Comparison of ENCODE assay signal across 9 mouse cellular contexts in genomic region chr2:30933917-30934450, GRCm38 (mm10). TPM values are rescaled to one million over a fixed set of nuclear protein-coding genes. Genes with fewer than 3 reads are reported as not detected.
DNase-seq lines count a peak whose midpoint lies in the region; ATAC-seq lines count a peak whose summit lies in the region.
"Had no signal": no experiment of that assay in that cellular context is flagged by ENCODE, and none has a peak within 500 bp of the region (broad histone marks: within the 10 kb centered on the region; RNA-seq: fewer than 3 reads in every experiment).

No protein-coding gene starts in this region.

- peaks cover 10% of the 10 kb centered on the region for H3K4me1 ChIP-seq in intestine, embryonic 14.5 days (replicated peaks; ENCODE audit: control insufficient read depth, insufficient read depth, low read length)
- H3K4me1 ChIP-seq in intestine, embryonic 16.5 days (ENCODE audit: control insufficient read depth, insufficient read depth, low read length), result peaks cover 9% of the 10 kb centered on the region
- H3K4me1 ChIP-seq in midbrain, embryonic 13.5 days (replicated peaks), result peaks cover 15% of the 10 kb centered on the region

- DNase-seq in intestine, embryonic 14.5 days (ENCODE audit: low spot score), result peak; percentile 84
- DNase-seq in embryo, embryonic 10.5 days (ENCODE audit: low spot score), result peak; percentile 91
- peak; percentile 58 to 75 for DNase-seq in heart, adult 9 months (ENCODE audit: low spot score in 2 of 2)
- DNase-seq in layer of hippocampus, postnatal 10 days (ENCODE audit: low spot score in 2 of 2), result peak; percentile 83 to 87
- DNase-seq in spleen, postnatal 4 days (ENCODE audit: low spot score in 2 of 2), result peak; percentile 71 to 87

- no peak overlapping the region for H3K4me2 ChIP-seq in intestine, embryonic 14.5 days (ENCODE audit: low read length)
- no peak overlapping the region for H3K4me2 ChIP-seq in intestine, embryonic 16.5 days (ENCODE audit: low read depth, low read length)
- no peak overlapping the region for H3K4me2 ChIP-seq in midbrain, embryonic 13.5 days (replicated peaks)

- no peak overlapping the region for H3K27ac ChIP-seq in intestine, embryonic 14.5 days (ENCODE audit: low read depth)
- no peak overlapping the region for H3K27ac ChIP-seq in intestine, embryonic 16.5 days (ENCODE audit: low read length)
- H3K27ac ChIP-seq in midbrain, embryonic 13.5 days, result no peak overlapping the region

- ATAC-seq in intestine, embryonic 14.5 days (replicated peaks; ENCODE audit: low FRiP score, low TSS enrichment, low read depth), result no peak
- no peak for ATAC-seq in intestine, embryonic 16.5 days
- peak; percentile 40 for ATAC-seq in activated CD4-positive, CD25-positive, alpha-beta regulatory T cell, adult 4 months
- ATAC-seq in midbrain, embryonic 13.5 days, result 0 out of 2 replicates have a peak, but pooled peaks have one; percentile 32

- H3K36me3 ChIP-seq in intestine, embryonic 14.5 days (ENCODE audit: control insufficient read depth, insufficient read depth, low read length), result no peaks in the 10 kb centered on the region
- H3K36me3 ChIP-seq in intestine, embryonic 16.5 days (ENCODE audit: control insufficient read depth, insufficient read depth, low read length), result no peaks in the 10 kb centered on the region
- H3K36me3 ChIP-seq in midbrain, embryonic 13.5 days, result no peaks in the 10 kb centered on the region

- H3K4me3 ChIP-seq in intestine, embryonic 14.5 days (ENCODE audit: low read depth, low read length), result no peak overlapping the region
- no peak overlapping the region for H3K4me3 ChIP-seq in intestine, embryonic 16.5 days (ENCODE audit: low read length)
- no peak overlapping the region for H3K4me3 ChIP-seq in midbrain, embryonic 13.5 days (replicated peaks)
- H3K4me3 ChIP-seq: megakaryocyte, embryonic 14.5 days had no signal

- 23% methylated on average over 7 of the region's 7 CpGs for WGBS in intestine, embryonic 14.5 days
- WGBS in intestine, embryonic 16.5 days, result 18% methylated on average over 7 of the region's 7 CpGs
- 22% methylated on average over 7 of the region's 7 CpGs for WGBS in midbrain, embryonic 13.5 days

- no peaks in the 10 kb centered on the region for H3K9me3 ChIP-seq in intestine, embryonic 14.5 days (ENCODE audit: control insufficient read depth, low read length)
- no peaks in the 10 kb centered on the region for H3K9me3 ChIP-seq in intestine, embryonic 16.5 days (ENCODE audit: control insufficient read depth, low read length)
- H3K9me3 ChIP-seq in midbrain, embryonic 13.5 days, result no peaks in the 10 kb centered on the region
- H3K9me3 ChIP-seq: megakaryocyte, embryonic 14.5 days had no signal

- no peaks in the 10 kb centered on the region for H3K27me3 ChIP-seq in intestine, embryonic 14.5 days (replicated peaks; ENCODE audit: control insufficient read depth, insufficient read depth, low read length)
- no peaks in the 10 kb centered on the region for H3K27me3 ChIP-seq in intestine, embryonic 16.5 days (replicated peaks; ENCODE audit: control insufficient read depth, insufficient read depth, low read length)
- 0 out of 2 replicates have a peak, but pooled peaks cover 7% of the 10 kb centered on the region for H3K27me3 ChIP-seq in midbrain, embryonic 13.5 days

- no peak overlapping the region for H3K9ac ChIP-seq in intestine, embryonic 14.5 days (ENCODE audit: low read length)
- H3K9ac ChIP-seq in intestine, embryonic 16.5 days (ENCODE audit: low read depth, low read length), result no peak overlapping the region
- no peak overlapping the region for H3K9ac ChIP-seq in midbrain, embryonic 13.5 days (replicated peaks)

RNA-seq across cellular contexts. Expression of gene Ptges, which starts 4.3 kb away (rescaled TPM):
- polyA plus RNA-seq in intestine, embryonic 14.5 days (2014; fragmentation: Nextera tagmentation; extraction: Ambion mirVana), result 3.7 and 4.5 TPM in 2 replicates
- 3.9 and 4.0 TPM in 2 replicates for polyA plus RNA-seq in intestine, embryonic 16.5 days (2015; fragmentation: Nextera tagmentation; extraction: Ambion mirVana)
- under 1 TPM in 1 of 2 experiments, not detected in 1; 0.09 TPM for polyA plus RNA-seq in activated CD4-positive, CD25-positive, alpha-beta regulatory T cell, adult 4 months (2017; shearing (Covaris generic))
- total RNA-seq in layer of hippocampus, postnatal 10 days (2021), result 1 to 10 TPM; 5.7 to 6.6 TPM
- 2.5 and 2.9 TPM in 2 replicates for polyA plus RNA-seq in midbrain, embryonic 13.5 days (2015; fragmentation: Nextera tagmentation; extraction: Ambion mirVana)

RNA-seq across cellular contexts. Expression of gene Tor1b, which starts 18.8 kb away (rescaled TPM):
- polyA plus RNA-seq in intestine, embryonic 14.5 days (2014; fragmentation: Nextera tagmentation; extraction: Ambion mirVana), result 29.1 and 32.0 TPM in 2 replicates
- 20.9 and 21.7 TPM in 2 replicates for polyA plus RNA-seq in intestine, embryonic 16.5 days (2015; fragmentation: Nextera tagmentation; extraction: Ambion mirVana)
- polyA plus RNA-seq in activated CD4-positive, CD25-positive, alpha-beta regulatory T cell, adult 4 months (2017; shearing (Covaris generic)), result 10 to 100 TPM; 18.1 to 19.9 TPM
- 10 to 100 TPM; 33.3 to 35.2 TPM for total RNA-seq in layer of hippocampus, postnatal 10 days (2021)
- polyA plus RNA-seq in midbrain, embryonic 13.5 days (2015; fragmentation: Nextera tagmentation; extraction: Ambion mirVana), result 18.3 and 20.5 TPM in 2 replicates

RNA-seq across cellular contexts. Expression of gene Tor1a, which starts 33.7 kb away (rescaled TPM):
- polyA plus RNA-seq in intestine, embryonic 14.5 days (2014; fragmentation: Nextera tagmentation; extraction: Ambion mirVana), result 69.4 and 69.6 TPM in 2 replicates
- 85.1 and 87.2 TPM in 2 replicates for polyA plus RNA-seq in intestine, embryonic 16.5 days (2015; fragmentation: Nextera tagmentation; extraction: Ambion mirVana)
- polyA plus RNA-seq in activated CD4-positive, CD25-positive, alpha-beta regulatory T cell, adult 4 months (2017; shearing (Covaris generic)), result 10 to 100 TPM; 63.1 to 67.7 TPM
- total RNA-seq in layer of hippocampus, postnatal 10 days (2021), result 10 to 100 TPM; 44.4 to 52.8 TPM
- 93.2 and 95.7 TPM in 2 replicates for polyA plus RNA-seq in midbrain, embryonic 13.5 days (2015; fragmentation: Nextera tagmentation; extraction: Ambion mirVana)

RNA-seq across cellular contexts. Expression of gene BC005624, which starts 48.0 kb away (rescaled TPM):
- polyA plus RNA-seq in intestine, embryonic 14.5 days (2014; fragmentation: Nextera tagmentation; extraction: Ambion mirVana), result 45.3 and 51.6 TPM in 2 replicates
- 48.5 and 50.5 TPM in 2 replicates for polyA plus RNA-seq in intestine, embryonic 16.5 days (2015; fragmentation: Nextera tagmentation; extraction: Ambion mirVana)
- 10 to 100 TPM; 74.8 to 81.0 TPM for polyA plus RNA-seq in activated CD4-positive, CD25-positive, alpha-beta regulatory T cell, adult 4 months (2017; shearing (Covaris generic))
- 10 to 100 TPM; 49.0 to 52.0 TPM for total RNA-seq in layer of hippocampus, postnatal 10 days (2021)
- 88.8 and 92.8 TPM in 2 replicates for polyA plus RNA-seq in midbrain, embryonic 13.5 days (2015; fragmentation: Nextera tagmentation; extraction: Ambion mirVana)

RNA-seq across cellular contexts. Expression of gene Usp20, which starts 48.1 kb away (rescaled TPM):
- 11.1 and 15.4 TPM in 2 replicates for polyA plus RNA-seq in intestine, embryonic 14.5 days (2014; fragmentation: Nextera tagmentation; extraction: Ambion mirVana)
- polyA plus RNA-seq in intestine, embryonic 16.5 days (2015; fragmentation: Nextera tagmentation; extraction: Ambion mirVana), result 13.7 and 14.5 TPM in 2 replicates
- 10 to 100 TPM; 11.6 to 15.0 TPM for polyA plus RNA-seq in activated CD4-positive, CD25-positive, alpha-beta regulatory T cell, adult 4 months (2017; shearing (Covaris generic))
- total RNA-seq in layer of hippocampus, postnatal 10 days (2021), result 10 to 100 TPM; 73.6 to 74.9 TPM
- polyA plus RNA-seq in midbrain, embryonic 13.5 days (2015; fragmentation: Nextera tagmentation; extraction: Ambion mirVana), result 42.5 and 47.9 TPM in 2 replicates

Comparison
In these comparisons a context has a peak if more than half of its experiments do, and no peak if none do; other contexts are left out.
1. ATAC-seq: peak in activated CD4-positive, CD25-positive, alpha-beta regulatory T cell, adult 4 months (single experiment) and midbrain, embryonic 13.5 days (single experiment); none in intestine, embryonic 14.5 days (single experiment) and intestine, embryonic 16.5 days (single experiment).
2. Peak in every context shown above with its lines, with median percentiles within 50 percentile points of each other: DNase-seq.